Mouse (Mus musculus) skeletal muscle tissue, adult 2 months (tissue): ENCODE results near the gene Vmn2r99.

ENCODE experiments used
- DNase-seq: peaks from one replicate; pipeline ENCODE4 v3.0.0-alpha.2; 2012; ENCODE audit warnings: low read depth, low spot score

Vmn2r99 gene

GRCm38 (mm10) chr17:19361649-19362048 is at the start of gene Vmn2r99:
Vmn2r99 (plus strand) TSS chr17:19361949.
- no peak for DNase-seq

DNA sequence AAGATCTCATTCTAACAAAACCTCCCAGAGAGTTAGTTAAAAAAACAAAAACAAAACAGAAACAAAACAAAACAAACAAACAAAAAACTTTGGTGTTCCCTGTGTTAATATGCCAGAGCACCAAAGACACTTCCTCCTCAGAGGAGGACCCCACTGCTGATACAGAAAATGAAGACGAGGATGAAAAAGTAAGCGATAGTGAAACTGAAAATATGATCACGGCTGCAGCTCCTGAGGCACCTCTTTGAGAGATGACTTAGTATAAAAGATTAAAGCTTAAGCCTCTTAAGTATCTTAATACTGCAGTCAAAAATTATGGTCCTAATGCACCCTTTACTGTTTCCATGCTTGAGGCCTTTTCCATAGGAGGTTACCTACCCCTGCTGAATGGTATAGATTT is 75.9 kb downstream of the Vmn2r99 start:
- no peak for DNase-seq

GRCm38 (mm10) chr17:19444932-19445331 is 83.2 kb downstream of the Vmn2r99 start:
- DNase-seq = no peak
